Mouse (Mus musculus) embryonic stem cell, embryonic (primary cell): Measurements from ENCODE around the gene Defa30.
"Not testable (repeated sequence)": the region's sequence is repeated elsewhere in the genome, so short reads cannot be mapped to it uniquely, and the experiment has no call there.

Experiments
- CTCF ChIA-PET, 4 experiments: fragments of 300-600 bp in 2 of 4; fragments of 350-600 bp in 2 of 4; sonication (Branson Sonifier 250); formaldehyde crosslinking; loops; one replicate each; lab custom pipeline; 2022; ENCODE audit warnings: inconsistent platforms in 2 of 4; lab: Charles Lee
- POLR2A ChIA-PET, 4 experiments: fragments of 300-600 bp in 2 of 4; fragments of 350-600 bp in 2 of 4; sonication (Branson Sonifier 250); formaldehyde crosslinking; loops; one replicate each; lab custom pipeline; 2022; ENCODE audit warnings: antibody characterized with exemption in 4 of 4, inconsistent platforms in 1 of 4; lab: Charles Lee

Defa30 gene

GRCm38 (mm10) chr8:21134342-21134741 is at the start of gene Defa30:
Gene Defa30, plus strand, starts transcription at chr8:21134642.
- POLR2A ChIA-PET, CTCF ChIA-PET: not testable (repeated sequence)

GRCm38 (mm10) chr8:21093106-21093505 is 41.3 kb upstream of the Defa30 start:
- POLR2A ChIA-PET, result no interaction called here
- CTCF ChIA-PET, result interaction anchor here in 1 of 4 experiments (0.6 kb wide), 1 partner anchor 85 kb away, joined by 3 read pairs; no protein-coding TSS in a partner anchor

- POLR2A ChIA-PET, CTCF ChIA-PET: not testable (repeated sequence)
Measured at GRCm38 (mm10) chr8:21095950-21096349, 38.5 kb upstream of the Defa30 start, which contains the start of gene Gm14851. Gene Gm14851, minus strand, starts transcription at chr8:21096050.

- CTCF ChIA-PET, POLR2A ChIA-PET: not testable (repeated sequence)
Measured at GRCm38 (mm10) chr8:21161977-21162376, 27.5 kb downstream of the Defa30 start, which contains the start of gene Defa22. Gene Defa22, plus strand, starts transcription at chr8:21162277.
